Mouse (Mus musculus): ENCODE measurements at regions not wholly inside any gene's neighbourhood (a gene's known extent, or its start where the extent isn't known, plus 50 kb on each side); places are given as distances from the start of the nearest gene placed in this dataset.
A peak's percentile ranks its signal among the peaks of the same experiment; 100 is the strongest.

GRCm38 (mm10) chr10:96863230-96863629 lies 246.4 kb downstream of the Btg1 start:
- no peak for DNase-seq (ENCODE audit: low spot score)

- no peak for DNase-seq (ENCODE audit: low spot score)
Observed at GRCm38 (mm10) chr10:96866468-96866867, 249.7 kb downstream of the Btg1 start.

GRCm38 (mm10) chr10:96871559-96872160 lies 254.9 kb downstream of the Btg1 start:
- DNase-seq (ENCODE audit: low spot score), result no peak

GRCm38 (mm10) chr10:96874646-96875045 lies 257.8 kb downstream of the Btg1 start:
- DNase-seq (ENCODE audit: low spot score), result no peak

GRCm38 (mm10) chr10:96875676-96876075 lies 258.9 kb downstream of the Btg1 start:
- DNase-seq (ENCODE audit: low spot score), result no peak

GRCm38 (mm10) chr10:96879425-96879824 lies 262.6 kb downstream of the Btg1 start:
- DNase-seq (ENCODE audit: low spot score), result no peak

- no peak for DNase-seq (ENCODE audit: low spot score)
Observed at GRCm38 (mm10) chr10:96880771-96881170, 264.0 kb downstream of the Btg1 start.

GRCm38 (mm10) chr10:96881212-96881611 lies 264.4 kb downstream of the Btg1 start:
- no peak for DNase-seq (ENCODE audit: low spot score)

GRCm38 (mm10) chr10:96881660-96882059 lies 264.9 kb downstream of the Btg1 start:
- DNase-seq (ENCODE audit: low spot score), result no peak

- no peak for DNase-seq (ENCODE audit: low spot score)
Observed at GRCm38 (mm10) chr10:96901150-96901549, 284.3 kb downstream of the Btg1 start.

GRCm38 (mm10) chr10:96905098-96905809 lies 288.4 kb downstream of the Btg1 start:
- no peak for DNase-seq (ENCODE audit: low spot score)

GRCm38 (mm10) chr10:96909661-96910315 lies 293.0 kb downstream of the Btg1 start:
- DNase-seq (ENCODE audit: low spot score), result no peak

- DNase-seq (ENCODE audit: low spot score), result no peak
Observed at GRCm38 (mm10) chr10:96921181-96921580, 304.4 kb downstream of the Btg1 start.

- no peak for DNase-seq (ENCODE audit: low spot score)
Observed at GRCm38 (mm10) chr10:96924266-96924672, 307.5 kb downstream of the Btg1 start.

GRCm38 (mm10) chr10:96924722-96925121 lies 307.9 kb downstream of the Btg1 start:
- no peak for DNase-seq (ENCODE audit: low spot score)

- no peak for DNase-seq (ENCODE audit: low spot score)
Observed at GRCm38 (mm10) chr10:96925771-96926170, 309.0 kb downstream of the Btg1 start.

GRCm38 (mm10) chr10:96934661-96935060 lies 317.9 kb downstream of the Btg1 start:
- DNase-seq (ENCODE audit: low spot score), result peak; percentile 29

- no peak for DNase-seq (ENCODE audit: low spot score)
Observed at GRCm38 (mm10) chr10:96940887-96941518, 324.2 kb downstream of the Btg1 start.

GRCm38 (mm10) chr10:96944229-96944628 lies 327.4 kb downstream of the Btg1 start:
- no peak for DNase-seq (ENCODE audit: low spot score)

- no peak for DNase-seq (ENCODE audit: low spot score)
Observed at GRCm38 (mm10) chr10:96947971-96948370, 331.2 kb downstream of the Btg1 start.

- peak; percentile 2 for DNase-seq (ENCODE audit: low spot score)
Observed at GRCm38 (mm10) chr10:96948871-96949270, 332.1 kb downstream of the Btg1 start.

- no peak for DNase-seq (ENCODE audit: low spot score)
Observed at GRCm38 (mm10) chr10:96955036-96955775, 338.4 kb downstream of the Btg1 start.

Data from ovary, postnatal 14 days (tissue).